Mouse (Mus musculus) spleen, adult 2 months (tissue): ENCODE measurements around the gene Mms19. TPM values are rescaled to one million over a fixed set of nuclear protein-coding genes. Genes with fewer than 3 reads are reported as not detected.

Experiments
- DNase-seq, 2 experiments: peaks; one replicate each; pipeline versions ENCODE4 v3.0.0 to v3.0.0-alpha.2; 2012 to 2021; ENCODE audit warnings: low spot score in 2 of 2, low read depth in 1 of 2
- H3K27ac ChIP-seq: fragments of 200-500 bp; 2 replicates; pipeline ENCODE4 v1.5.1; 2012; ENCODE audit warnings: low read length, inconsistent platforms; ENCODE audit not compliant: insufficient read depth
- H3K27me3 ChIP-seq: fragments of 200-500 bp; 2 replicates; pipeline ENCODE4 v1.6.1; 2012; ENCODE audit warnings: mild to moderate bottlenecking, moderate library complexity, low read length, inconsistent platforms; ENCODE audit not compliant: control insufficient read depth, insufficient read depth
- H3K36me3 ChIP-seq: fragments of 200-500 bp; 2 replicates; pipeline ENCODE4 v1.6.1; 2012; ENCODE audit warnings: mild to moderate bottlenecking, low read length, inconsistent platforms; ENCODE audit not compliant: control insufficient read depth, insufficient read depth
- H3K4me1 ChIP-seq: fragments of 200-500 bp; 2 replicates; pipeline ENCODE4 v1.6.1; 2011; ENCODE audit warnings: inconsistent platforms; ENCODE audit not compliant: control insufficient read depth, insufficient read depth, insufficient read length
- H3K4me3 ChIP-seq: fragments of 200-500 bp; 2 replicates; pipeline ENCODE4 v1.5.1; 2011; ENCODE audit warnings: mild to moderate bottlenecking, inconsistent platforms; ENCODE audit not compliant: insufficient read depth, insufficient read length; ENCODE audit errors: extremely low read depth
- CTCF ChIP-seq: fragments of 200-500 bp; IDR thresholded peaks from 2 replicates; pipeline ENCODE4 v1.5.1; 2011; ENCODE audit warnings: mild to moderate bottlenecking, inconsistent platforms; ENCODE audit not compliant: insufficient read depth, insufficient read length, insufficient replicate concordance; ENCODE audit errors: extremely low read depth
- POLR2A ChIP-seq: fragments of 200-500 bp; IDR thresholded peaks from 2 replicates; pipeline ENCODE4 v1.6.1; 2011; ENCODE audit warnings: low read depth, low read length, inconsistent platforms
- WGBS: fragments of 180-500 bp; shearing (Covaris S2); methylation state at CpG from one replicate; pipeline ENCODE4 v1.1.7; 2018; 5-methylcytosine and 5-hydroxymethylcytosine counted together
- polyA plus RNA-seq: library from polyadenylated mRNA; depleted of rRNA; stranded (reverse); fragments of >200 nt; gene quantifications from 2 replicates; pipeline ENCODE4 v1.2.3, GENCODE M21; 2012; rRNA removed

Mms19 gene
- polyA plus RNA-seq: 64.6 and 68.5 TPM in 2 replicates

GRCm38 (mm10) chr19:41980819-41981594 lies at the start of gene Mms19:
Gene Mms19, minus strand, starts transcription at chr19:41981157.
- Histone ChIP-seq H3K4me1 (peaks cover 3% of the 10 kb centered on the region; the same call in 1 of the 2 replicates), H3K4me3 (peak within 1 kb of the TSS; percentile 84), H3K36me3 (peaks cover 2% of the 10 kb centered on the region; the same call in 1 of the 2 replicates), H3K27ac (peak within 1 kb of the TSS; percentile 56), H3K27me3 (peaks cover 7% of the 10 kb centered on the region)
- under 1% methylated on average over 68 of the region's 68 CpGs for WGBS
- no peak for TF ChIP-seq CTCF
- no peak; the same call in 1 of the 2 replicates for TF ChIP-seq POLR2A
- DNase-seq: peak; percentile 97 to 99

GRCm38 (mm10) chr19:42026158-42026557 lies 45.2 kb upstream of the Mms19 start:
- TF ChIP-seq CTCF (peak; percentile 87; the same call in 1 of the 2 replicates), POLR2A (no peak)
- no peaks in the 10 kb centered on the region for H3K4me1 ChIP-seq

GRCm38 (mm10) chr19:42022542-42022848 lies 41.5 kb upstream of the Mms19 start:
- no peak for DNase-seq
- TF ChIP-seq CTCF (no peak), POLR2A (no peak)
- H3K27me3 ChIP-seq: no peaks in the 10 kb centered on the region
- H3K4me3 ChIP-seq: no peak overlapping the region
- no peaks in the 10 kb centered on the region for H3K36me3 ChIP-seq
- H3K27ac ChIP-seq: no peak overlapping the region
- no peaks in the 10 kb centered on the region for H3K4me1 ChIP-seq
- WGBS: 83% methylated on average over 2 of the region's 2 CpGs

More at GRCm38 (mm10) chr19:42026158-42026557, 45.2 kb upstream of the Mms19 start:
- DNase-seq: peak; percentile 28 to 69
- Histone ChIP-seq H3K27ac (no peak overlapping the region), H3K4me3 (no peak overlapping the region), H3K27me3 (no peaks in the 10 kb centered on the region), H3K36me3 (no peaks in the 10 kb centered on the region)
- 8% methylated on average over 5 of the region's 5 CpGs for WGBS

GRCm38 (mm10) chr19:42021681-42022541 lies 41.0 kb upstream of the Mms19 start:
- Histone ChIP-seq H3K36me3 (no peaks in the 10 kb centered on the region), H3K4me3 (no peak overlapping the region), H3K27ac (no peak overlapping the region), H3K4me1 (no peaks in the 10 kb centered on the region), H3K27me3 (no peaks in the 10 kb centered on the region)
- no peak for DNase-seq
- TF ChIP-seq POLR2A: no peak
- no peak for TF ChIP-seq CTCF
- WGBS: 79% methylated on average over 10 of the region's 10 CpGs

GRCm38 (mm10) chr19:42019011-42019522 lies 38.1 kb upstream of the Mms19 start:
- Histone ChIP-seq H3K4me3 (no peak overlapping the region), H3K36me3 (no peaks in the 10 kb centered on the region), H3K27ac (peak overlapping the region; percentile 55; the same call in 1 of the 2 replicates), H3K27me3 (no peaks in the 10 kb centered on the region), H3K4me1 (no peaks in the 10 kb centered on the region)
- 46% methylated on average over 4 of the region's 4 CpGs for WGBS
- no peak for DNase-seq
- TF ChIP-seq CTCF (no peak), POLR2A (no peak)

- Histone ChIP-seq H3K4me3 (no peak overlapping the region), H3K27ac (peak overlapping the region; percentile 35; the same call in 1 of the 2 replicates), H3K4me1 (no peaks in the 10 kb centered on the region), H3K27me3 (no peaks in the 10 kb centered on the region), H3K36me3 (no peaks in the 10 kb centered on the region)
- WGBS: 54% methylated on average over 8 of the region's 8 CpGs
- TF ChIP-seq CTCF (no peak), POLR2A (no peak)
- DNase-seq: no peak
These were observed 36.7 kb upstream of the Mms19 start for GRCm38 (mm10) chr19:42017399-42018247.
